Mouse (Mus musculus) embryonic fibroblast, embryonic 13.5 days (primary cell): ENCODE measurements around the gene Ddah1. TPM values are rescaled to one million over a fixed set of nuclear protein-coding genes. Genes with fewer than 3 reads are reported as not detected.
A peak's percentile ranks its signal among the peaks of the same experiment; 100 is the strongest.
"Not testable (repeated sequence)": the region's sequence is repeated elsewhere in the genome, so short reads cannot be mapped to it uniquely, and the experiment has no call there.

Source experiments
- H3K27ac ChIP-seq: 2 replicates; pipeline ENCODE4 v1.5.1; 2012; ENCODE audit warnings: low read length, control low read depth, inconsistent platforms; ENCODE audit not compliant: insufficient read depth
- H3K4me1 ChIP-seq: 2 replicates; pipeline ENCODE4 v1.6.1; 2011; ENCODE audit warnings: low read length; ENCODE audit not compliant: control insufficient read depth, insufficient read depth
- H3K4me3 ChIP-seq: 2 replicates; pipeline ENCODE4 v1.5.1; 2011; ENCODE audit warnings: mild to moderate bottlenecking, control low read depth, low read length; ENCODE audit not compliant: insufficient read depth
- CTCF ChIP-seq: IDR thresholded peaks from 2 replicates; pipeline ENCODE4 v1.5.1; 2011; ENCODE audit warnings: mild to moderate bottlenecking, control low read depth, low read length, moderate library complexity, borderline replicate concordance; ENCODE audit not compliant: insufficient read depth
- POLR2A ChIP-seq: IDR thresholded peaks from 2 replicates; pipeline ENCODE4 v1.6.1; 2011; ENCODE audit warnings: low read depth, mild to moderate bottlenecking, control low read depth, low read length, moderate library complexity
- polyA plus RNA-seq: library from polyadenylated mRNA; stranded (reverse); fragments of >200 nt; gene quantifications from 2 replicates; pipeline ENCODE4 v1.2.4, GENCODE M21; 2011; ENCODE audit warnings: low read depth; ENCODE audit not compliant: missing spikeins, insufficient read length

Gene Ddah1
- polyA plus RNA-seq, 1 experiment = 145 TPM

- Histone ChIP-seq H3K27ac (no peak overlapping the region), H3K4me3 (no peak overlapping the region)
- no peak for TF ChIP-seq POLR2A
- no peak for TF ChIP-seq CTCF
Observed at GRCm38 (mm10) chr3:145913263-145913662, 154.8 kb downstream of the Ddah1 start.

GRCm38 (mm10) chr3:145913942-145914341, 155.5 kb downstream of the Ddah1 start:
- H3K4me1 ChIP-seq, H3K27ac ChIP-seq, H3K4me3 ChIP-seq: not testable (repeated sequence)

More at GRCm38 (mm10) chr3:145913263-145913662, 154.8 kb downstream of the Ddah1 start:
- no peaks in the 10 kb centered on the region for H3K4me1 ChIP-seq

GRCm38 (mm10) chr3:145916374-145916773, 157.9 kb downstream of the Ddah1 start:
- TF ChIP-seq CTCF = no peak
- TF ChIP-seq POLR2A = no peak
- H3K4me1 ChIP-seq = no peaks in the 10 kb centered on the region
- H3K27ac ChIP-seq = no peak overlapping the region
- H3K4me3 ChIP-seq = no peak overlapping the region

- Histone ChIP-seq H3K4me1 (no peaks in the 10 kb centered on the region), H3K4me3 (no peak overlapping the region), H3K27ac (no peak overlapping the region)
- TF ChIP-seq CTCF (no peak), POLR2A (no peak)
Observed at GRCm38 (mm10) chr3:145916826-145917225, 158.4 kb downstream of the Ddah1 start.

GRCm38 (mm10) chr3:145922019-145922854, 163.8 kb downstream of the Ddah1 start, which contains the start of gene Bcl10:
Gene Bcl10, plus strand, starts transcription at chr3:145922804.
- H3K27ac ChIP-seq = peak within 1 kb of the TSS; percentile 87
- peak within 1 kb of the TSS; percentile 33; the same call in 1 of the 2 replicates for H3K4me3 ChIP-seq
- H3K4me1 ChIP-seq = peaks cover 7% of the 10 kb centered on the region
- TF ChIP-seq CTCF = no peak
- TF ChIP-seq POLR2A = no peak

GRCm38 (mm10) chr3:145922971-145923370, 164.5 kb downstream of the Ddah1 start:
- H3K27ac ChIP-seq = peak overlapping the region; percentile 38; the same call in 1 of the 2 replicates
- TF ChIP-seq CTCF (no peak), POLR2A (0 out of 2 replicates have a peak, but pooled peaks have one; percentile 11)
- peaks cover 10% of the 10 kb centered on the region for H3K4me1 ChIP-seq
- H3K4me3 ChIP-seq = no peak overlapping the region

- Histone ChIP-seq H3K4me1 (peaks cover 10% of the 10 kb centered on the region), H3K4me3 (peak overlapping the region; percentile 89), H3K27ac (peak overlapping the region; percentile 87)
- peak; percentile 90 for TF ChIP-seq POLR2A
- TF ChIP-seq CTCF = no peak
Observed at GRCm38 (mm10) chr3:145923874-145924577, 165.6 kb downstream of the Ddah1 start.

- Histone ChIP-seq H3K4me3 (peak overlapping the region; percentile 89), H3K27ac (peak overlapping the region; percentile 68), H3K4me1 (peaks cover 10% of the 10 kb centered on the region)
- TF ChIP-seq CTCF (no peak), POLR2A (0 out of 2 replicates have a peak, but pooled peaks have one; percentile 18)
Observed at GRCm38 (mm10) chr3:145924649-145925337, 166.3 kb downstream of the Ddah1 start.

- H3K4me1 ChIP-seq = peaks cover 10% of the 10 kb centered on the region
- no peak overlapping the region for H3K27ac ChIP-seq
- TF ChIP-seq POLR2A (no peak), CTCF (no peak)
- H3K4me3 ChIP-seq = peak overlapping the region; percentile 89
Observed at GRCm38 (mm10) chr3:145925506-145925905, 167.0 kb downstream of the Ddah1 start.
